Mouse (Mus musculus) forebrain, embryonic 16.5 days (tissue): ENCODE measurements around the gene Rab36. TPM values are rescaled to one million over a fixed set of nuclear protein-coding genes. Genes with fewer than 3 reads are reported as not detected.
A peak's percentile ranks its signal among the peaks of the same experiment; 100 is the strongest.
"Not testable (repeated sequence)": the region's sequence is repeated elsewhere in the genome, so short reads cannot be mapped to it uniquely, and the experiment has no call there.

Experiments
- ATAC-seq: fragments of 200-750 bp; cut with Nextera tagmentation; 2 replicates; pipeline ENCODE4 v1.8.0; 2017; ENCODE audit warnings: mild to moderate bottlenecking, moderate library complexity
- H3K27ac ChIP-seq: fragments of 300-500 bp; sonication (generic); 2 replicates; pipeline ENCODE4 v1.5.1; 2014; ENCODE audit warnings: low read length, control low read depth
- H3K27me3 ChIP-seq: fragments of 300-500 bp; sonication (generic); replicated peaks from 2 replicates; pipeline ENCODE4 v1.6.1; 2014; ENCODE audit warnings: low read length; ENCODE audit not compliant: control insufficient read depth, insufficient read depth
- H3K36me3 ChIP-seq: fragments of 300-500 bp; sonication (generic); 2 replicates; pipeline ENCODE4 v1.6.1; 2014; ENCODE audit not compliant: control insufficient read depth, insufficient read depth
- H3K4me1 ChIP-seq: fragments of 300-500 bp; sonication (generic); replicated peaks from 2 replicates; pipeline ENCODE4 v1.6.1; 2014; ENCODE audit warnings: low read length; ENCODE audit not compliant: control insufficient read depth, insufficient read depth
- H3K4me2 ChIP-seq: fragments of 300-500 bp; sonication (generic); 2 replicates; pipeline ENCODE4 v1.6.1; 2014; ENCODE audit warnings: mild to moderate bottlenecking, low read length, control low read depth
- H3K4me3 ChIP-seq: fragments of 300-500 bp; sonication (generic); replicated peaks from 2 replicates; pipeline ENCODE4 v1.5.1; 2014; ENCODE audit warnings: mild to moderate bottlenecking, low read length, control low read depth
- H3K9ac ChIP-seq: fragments of 300-500 bp; sonication (generic); replicated peaks from 2 replicates; pipeline ENCODE4 v1.6.1; 2014; ENCODE audit warnings: low read depth, low read length, control low read depth
- H3K9me3 ChIP-seq: fragments of 300-500 bp; sonication (generic); 2 replicates; pipeline ENCODE4 v1.6.1; 2016; ENCODE audit warnings: low read length; ENCODE audit not compliant: control insufficient read depth
- WGBS: fragments of 180-500 bp; shearing (Covaris S2); extraction: QIAGEN DNeasy Blood & Tissue Kit; methylation state at CpG from one replicate; pipeline ENCODE4 v1.1.7; 2014; 5-methylcytosine and 5-hydroxymethylcytosine counted together
- polyA plus RNA-seq: library from polyadenylated mRNA; unstranded; fragments of >200 nt; fragmentation: Nextera tagmentation; extraction: Ambion mirVana; gene quantifications from 2 replicates; pipeline ENCODE4 v1.2.1, GENCODE M21; 2015

The Rab36 gene
- polyA plus RNA-seq, 1 experiment from 2014 or later, result 16.8 TPM

GRCm38 (mm10) chr10:75030234-75030633 is 6.6 kb upstream of the Rab36 start:
- Histone ChIP-seq H3K4me2 (no peak overlapping the region), H3K27ac (no peak overlapping the region), H3K4me3 (no peak overlapping the region), H3K27me3 (no peaks in the 10 kb centered on the region), H3K36me3 (no peaks in the 10 kb centered on the region), H3K9ac (no peak overlapping the region), H3K4me1 (peaks cover 12% of the 10 kb centered on the region), H3K9me3 (no peaks in the 10 kb centered on the region)
- 88% methylated on average over 3 of the region's 3 CpGs for WGBS
- no peak for ATAC-seq

DNA sequence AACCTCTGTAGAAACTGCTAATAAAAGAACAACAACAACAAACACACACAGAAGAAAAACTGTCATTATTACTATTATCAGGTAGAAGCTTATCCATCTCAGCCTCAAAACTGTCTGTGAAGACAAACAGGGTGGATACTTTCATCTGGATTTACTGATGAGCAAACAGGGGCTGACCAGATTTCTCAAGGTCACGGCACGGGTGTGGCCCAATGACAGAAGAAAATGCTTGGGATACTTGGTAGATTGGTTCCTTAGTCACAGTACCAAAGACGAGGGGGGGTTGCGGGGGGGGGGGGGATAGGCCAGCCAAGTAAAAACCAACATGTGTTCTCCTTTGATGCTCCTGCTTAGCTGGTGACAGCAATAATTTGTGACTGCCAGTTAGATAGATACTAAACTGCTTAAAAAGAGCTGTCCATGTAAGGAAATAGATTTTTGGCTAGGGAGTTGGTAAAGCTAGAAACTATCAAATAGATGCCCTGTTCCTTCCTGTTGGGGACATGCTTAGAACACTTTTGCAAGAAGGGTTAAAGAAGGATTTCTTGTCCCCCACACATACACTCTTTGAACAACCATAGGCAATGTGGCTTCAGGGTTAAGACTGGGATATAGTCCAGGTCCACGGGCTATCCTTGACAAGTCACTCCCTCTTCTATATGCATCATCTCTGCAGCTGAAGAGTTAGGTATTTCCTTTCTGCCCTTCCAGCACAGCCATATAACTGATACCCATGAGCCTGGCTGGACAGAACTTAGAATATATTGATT is 5.3 kb upstream of the Rab36 start:
- Histone ChIP-seq H3K4me3 (no peak overlapping the region), H3K9me3 (no peaks in the 10 kb centered on the region), H3K4me1 (peaks cover 17% of the 10 kb centered on the region), H3K4me2 (no peak overlapping the region), H3K27me3 (no peaks in the 10 kb centered on the region), H3K27ac (no peak overlapping the region), H3K36me3 (no peaks in the 10 kb centered on the region), H3K9ac (no peak overlapping the region)
- no peak for ATAC-seq
- WGBS, result 79% methylated on average over 5 of the region's 5 CpGs

DNA sequence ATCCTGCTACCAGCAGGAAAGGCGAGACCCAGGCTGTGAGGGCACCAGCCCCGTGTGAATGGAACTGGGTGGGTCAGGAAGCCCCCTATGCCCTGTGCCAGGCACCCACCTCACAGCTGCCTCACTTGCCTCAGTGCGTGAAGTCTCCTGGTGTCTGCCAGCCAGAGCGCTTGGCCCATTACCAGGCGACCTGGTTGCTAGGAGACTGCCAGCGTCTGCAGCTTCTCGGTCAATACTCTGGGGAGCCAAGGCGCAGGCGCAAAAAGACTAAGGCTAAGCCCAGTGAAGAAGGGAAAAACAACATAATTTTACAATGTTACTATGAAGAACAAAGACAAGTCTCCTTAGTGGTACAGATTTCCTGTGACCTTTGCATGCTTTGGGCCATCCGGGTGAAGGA is 4.5 kb upstream of the Rab36 start, which contains the start of gene Rsph14:
Gene Rsph14 (minus strand): TSS at position 192 of the 400 bp plus-strand sequence.
- Histone ChIP-seq H3K27ac (0 out of 2 replicates have a peak within 1 kb of the TSS, but pooled peaks have one; percentile 41), H3K36me3 (no peaks in the 10 kb centered on the region), H3K9ac (no peak within 1 kb of the TSS), H3K4me1 (peaks cover 20% of the 10 kb centered on the region), H3K9me3 (no peaks in the 10 kb centered on the region), H3K27me3 (no peaks in the 10 kb centered on the region), H3K4me2 (peak within 1 kb of the TSS; percentile 35), H3K4me3 (0 out of 2 replicates have a peak within 1 kb of the TSS, but pooled peaks have one; percentile 6)
- ATAC-seq, result peak; percentile 69
- 14% methylated on average over 10 of the region's 10 CpGs for WGBS

DNA sequence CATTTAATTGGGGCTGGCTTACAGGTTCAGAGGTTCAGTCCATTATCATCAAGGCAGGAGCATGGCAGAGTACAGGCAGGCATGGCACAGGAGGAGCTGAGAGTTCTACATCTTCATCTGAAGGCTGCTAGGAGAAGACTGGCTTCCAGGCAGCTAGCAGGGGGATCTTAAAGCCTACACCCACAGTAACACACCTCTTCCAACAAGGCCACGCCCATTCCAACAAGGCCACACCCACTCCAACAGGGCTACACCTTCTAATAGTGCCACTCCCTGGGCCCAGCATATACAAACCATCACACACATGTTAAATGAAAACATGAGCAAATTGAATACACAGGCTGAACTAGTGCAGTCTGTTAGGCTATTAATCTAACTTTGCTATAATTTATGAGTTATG is 5.2 kb downstream of the Rab36 start:
- H3K36me3 ChIP-seq, H3K4me1 ChIP-seq, H3K9me3 ChIP-seq, H3K4me2 ChIP-seq, H3K27ac ChIP-seq, ATAC-seq, H3K9ac ChIP-seq, H3K4me3 ChIP-seq, H3K27me3 ChIP-seq: not testable (repeated sequence)
- WGBS, result 31% methylated on average over 1 of the region's 1 CpGs

- H3K27me3 ChIP-seq, result no peaks in the 10 kb centered on the region
- no peaks in the 10 kb centered on the region for H3K9me3 ChIP-seq
- ATAC-seq, result no peak
- H3K36me3 ChIP-seq, result no peaks in the 10 kb centered on the region
- H3K4me1 ChIP-seq, result no peaks in the 10 kb centered on the region
- H3K4me3 ChIP-seq, result no peak overlapping the region
- H3K9ac ChIP-seq, result no peak overlapping the region
- H3K27ac ChIP-seq, result no peak overlapping the region
- no peak overlapping the region for H3K4me2 ChIP-seq
- 50% methylated on average over 7 of the region's 7 CpGs for WGBS
Observed at GRCm38 (mm10) chr10:75044459-75044858, 7.6 kb downstream of the Rab36 start.

- Histone ChIP-seq H3K4me1 (no peaks in the 10 kb centered on the region), H3K4me2 (no peak overlapping the region), H3K27ac (no peak overlapping the region), H3K4me3 (no peak overlapping the region), H3K27me3 (no peaks in the 10 kb centered on the region), H3K9me3 (no peaks in the 10 kb centered on the region), H3K36me3 (no peaks in the 10 kb centered on the region), H3K9ac (no peak overlapping the region)
- WGBS, result 87% methylated on average over 15 of the region's 15 CpGs
- no peak for ATAC-seq
Observed at GRCm38 (mm10) chr10:75045831-75046230, 9.0 kb downstream of the Rab36 start.

- ATAC-seq, result no peak
- no peak overlapping the region for H3K9ac ChIP-seq
- no peaks in the 10 kb centered on the region for H3K27me3 ChIP-seq
- no peak overlapping the region for H3K27ac ChIP-seq
- no peaks in the 10 kb centered on the region for H3K36me3 ChIP-seq
- WGBS, result over 99% methylated on average over 7 of the region's 7 CpGs
- no peaks in the 10 kb centered on the region for H3K9me3 ChIP-seq
- H3K4me2 ChIP-seq, result no peak overlapping the region
- no peak overlapping the region for H3K4me3 ChIP-seq
- H3K4me1 ChIP-seq, result no peaks in the 10 kb centered on the region
Observed at GRCm38 (mm10) chr10:75048711-75049110, 11.9 kb downstream of the Rab36 start.

DNA sequence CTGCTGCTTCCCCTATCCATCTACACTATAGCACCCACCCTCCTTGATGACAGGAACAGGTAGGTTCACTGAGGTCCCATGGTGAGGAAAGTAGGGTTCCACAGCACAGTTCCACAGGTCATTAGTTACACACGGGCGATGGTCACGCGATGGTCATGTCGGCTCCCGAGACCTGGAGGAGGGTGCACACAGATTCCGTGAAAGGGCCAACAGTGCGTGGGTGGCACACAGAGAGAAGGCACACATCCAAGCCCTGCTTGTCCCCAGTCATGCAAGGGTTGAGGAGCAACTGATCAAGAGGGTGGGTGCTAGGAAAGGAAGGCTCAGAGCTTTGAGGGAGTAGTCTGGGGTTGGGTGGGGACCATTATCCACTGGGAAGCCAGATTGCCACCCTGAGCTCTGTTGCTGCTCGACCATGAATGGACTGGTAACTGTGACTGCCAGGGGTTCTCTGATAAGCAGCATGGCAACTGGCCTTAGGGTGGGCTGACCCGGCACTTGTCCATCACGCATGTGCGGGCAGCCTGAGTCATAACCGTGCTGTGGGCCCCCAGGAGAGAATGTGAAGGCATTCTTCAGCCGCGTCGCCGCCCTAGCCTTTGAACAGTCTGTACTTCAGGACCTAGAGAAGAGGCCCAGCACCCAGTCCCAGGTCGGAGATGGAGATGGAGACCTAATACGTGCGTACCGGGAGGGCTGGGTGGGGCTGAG is 14.7 kb downstream of the Rab36 start:
- H3K9ac ChIP-seq, result no peak overlapping the region
- no peak overlapping the region for H3K27ac ChIP-seq
- 95% methylated on average over 21 of the region's 21 CpGs for WGBS
- H3K36me3 ChIP-seq, result no peaks in the 10 kb centered on the region
- peaks cover 8% of the 10 kb centered on the region for H3K4me1 ChIP-seq
- H3K4me3 ChIP-seq, result no peak overlapping the region
- no peaks in the 10 kb centered on the region for H3K9me3 ChIP-seq
- ATAC-seq, result no peak
- no peak overlapping the region for H3K4me2 ChIP-seq
- H3K27me3 ChIP-seq, result no peaks in the 10 kb centered on the region

DNA sequence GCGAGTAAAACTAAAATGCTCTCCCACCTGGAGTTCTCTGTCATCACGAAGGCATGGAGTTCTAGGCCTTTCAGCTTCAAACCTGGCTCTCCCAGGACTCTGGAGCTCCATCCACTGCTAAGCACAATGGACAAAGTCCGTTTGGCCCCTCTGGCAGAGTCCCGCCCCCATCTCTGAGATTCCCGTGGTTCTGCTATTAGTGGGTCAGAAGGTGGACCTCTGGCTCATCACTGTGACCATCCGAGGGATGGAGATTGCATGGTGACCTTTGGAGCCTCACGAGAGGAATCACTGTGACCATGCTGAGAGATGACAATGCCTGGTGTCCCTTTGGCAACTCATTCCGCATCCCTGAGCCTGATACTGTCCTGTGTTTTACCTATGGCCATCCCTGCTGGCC is 16.0 kb downstream of the Rab36 start:
- no peaks in the 10 kb centered on the region for H3K27me3 ChIP-seq
- H3K4me2 ChIP-seq, result no peak overlapping the region
- no peak overlapping the region for H3K9ac ChIP-seq
- H3K4me3 ChIP-seq, result no peak overlapping the region
- H3K4me1 ChIP-seq, result peaks cover 10% of the 10 kb centered on the region
- ATAC-seq, result no peak
- H3K36me3 ChIP-seq, result no peaks in the 10 kb centered on the region
- no peak overlapping the region for H3K27ac ChIP-seq
- WGBS, result 83% methylated on average over 8 of the region's 8 CpGs
- no peaks in the 10 kb centered on the region for H3K9me3 ChIP-seq
